Mouse (Mus musculus) stomach, embryonic 14.5 days (tissue): ENCODE data around the gene Mospd3. TPM values are rescaled to one million over a fixed set of nuclear protein-coding genes. Genes with fewer than 3 reads are reported as not detected.

Experiments used
- ATAC-seq: fragments of 200-750 bp; cut with Nextera tagmentation; 2 replicates; pipeline ENCODE4 v1.8.0; 2017; ENCODE audit warnings: low read depth, moderate TSS enrichment; ENCODE audit not compliant: insufficient number of reproducible peaks, insufficient read depth, low FRiP score
- H3K27ac ChIP-seq: fragments of 300-500 bp; sonication (generic); 2 replicates; pipeline ENCODE4 v1.5.1; 2014; ENCODE audit warnings: mild to moderate bottlenecking, low read length, moderate library complexity, mixed read lengths
- H3K27me3 ChIP-seq: fragments of 300-500 bp; sonication (generic); 2 replicates; pipeline ENCODE4 v1.6.1; 2014; ENCODE audit warnings: low read length, control low read depth, mixed read lengths; ENCODE audit not compliant: control insufficient read depth, insufficient read depth
- H3K36me3 ChIP-seq: fragments of 300-500 bp; sonication (generic); 2 replicates; pipeline ENCODE4 v1.6.1; 2014; ENCODE audit warnings: mild to moderate bottlenecking, control low read depth, low read length, moderate library complexity, mixed read lengths; ENCODE audit not compliant: control insufficient read depth, insufficient read depth
- H3K4me1 ChIP-seq: fragments of 300-500 bp; sonication (generic); 2 replicates; pipeline ENCODE4 v1.6.1; 2014; ENCODE audit warnings: low read length, control low read depth, mixed read lengths; ENCODE audit not compliant: control insufficient read depth, insufficient read depth
- H3K4me2 ChIP-seq: fragments of 300-500 bp; sonication (generic); replicated peaks from 2 replicates; pipeline ENCODE4 v1.6.1; 2014; ENCODE audit warnings: low read depth, low read length, control low read depth
- H3K4me3 ChIP-seq: fragments of 300-500 bp; sonication (generic); 2 replicates; pipeline ENCODE4 v1.5.1; 2014; ENCODE audit warnings: low read depth, low read length, control low read depth
- H3K9ac ChIP-seq: fragments of 300-500 bp; sonication (generic); replicated peaks from 2 replicates; pipeline ENCODE4 v1.6.1; 2014; ENCODE audit warnings: low read depth, mild to moderate bottlenecking, control low read depth, low read length, moderate library complexity, mixed read lengths
- H3K9me3 ChIP-seq: fragments of 300-500 bp; sonication (generic); 2 replicates; pipeline ENCODE4 v1.6.1; 2016; ENCODE audit warnings: low read depth, low read length, control low read depth; ENCODE audit not compliant: control insufficient read depth
- WGBS: fragments of 180-500 bp; shearing (Covaris S2); extraction: QIAGEN DNeasy Blood & Tissue Kit; methylation state at CpG from one replicate; pipeline ENCODE4 v1.1.7; 2014; 5-methylcytosine and 5-hydroxymethylcytosine counted together
- polyA plus RNA-seq: library from polyadenylated mRNA; unstranded; fragments of >200 nt; fragmentation: Nextera tagmentation; extraction: Ambion mirVana; gene quantifications from 2 replicates; pipeline ENCODE4 v1.2.1, GENCODE M21; 2014

Mospd3 gene
- polyA plus RNA-seq, 1 experiment from 2014 or later, result 34.2 TPM

GRCm38 (mm10) chr5:137611245-137611602 is 10.4 kb upstream of the Mospd3 start:
- peak overlapping the region; percentile 33; the same call in 1 of the 2 replicates for H3K9ac ChIP-seq
- peak; percentile 40; the same call in 1 of the 2 replicates for ATAC-seq
- peaks cover 39% of the 10 kb centered on the region for H3K4me1 ChIP-seq
- H3K4me3 ChIP-seq, result peak overlapping the region; percentile 30
- H3K9me3 ChIP-seq, result no peaks in the 10 kb centered on the region
- H3K27me3 ChIP-seq, result no peaks in the 10 kb centered on the region
- peaks cover 10% of the 10 kb centered on the region; the same call in 1 of the 2 replicates for H3K36me3 ChIP-seq
- H3K4me2 ChIP-seq, result peak overlapping the region; percentile 51
- 6% methylated on average over 6 of the region's 6 CpGs for WGBS
- peak overlapping the region; percentile 98 for H3K27ac ChIP-seq

GRCm38 (mm10) chr5:137610548-137611244 is 9.8 kb upstream of the Mospd3 start:
- Histone ChIP-seq H3K9ac (peak overlapping the region; percentile 33), H3K27me3 (no peaks in the 10 kb centered on the region), H3K4me3 (peak overlapping the region; percentile 30), H3K4me2 (peak overlapping the region; percentile 51), H3K27ac (peak overlapping the region; percentile 98), H3K36me3 (peaks cover 10% of the 10 kb centered on the region; the same call in 1 of the 2 replicates), H3K9me3 (no peaks in the 10 kb centered on the region), H3K4me1 (peaks cover 39% of the 10 kb centered on the region)
- 6% methylated on average over 12 of the region's 12 CpGs for WGBS
- no peak; the same call in 1 of the 2 replicates for ATAC-seq

- Histone ChIP-seq H3K27ac (peak overlapping the region; percentile 98; the same call in 1 of the 2 replicates), H3K4me3 (peak overlapping the region; percentile 30), H3K36me3 (peaks cover 10% of the 10 kb centered on the region; the same call in 1 of the 2 replicates), H3K9ac (peak overlapping the region; percentile 18; the same call in 1 of the 2 replicates), H3K4me2 (peak overlapping the region; percentile 51), H3K4me1 (peaks cover 39% of the 10 kb centered on the region), H3K27me3 (no peaks in the 10 kb centered on the region), H3K9me3 (no peaks in the 10 kb centered on the region)
- WGBS, result 55% methylated on average over 4 of the region's 4 CpGs
- ATAC-seq, result no peak
Observed at GRCm38 (mm10) chr5:137610056-137610455, 9.2 kb upstream of the Mospd3 start.

- Histone ChIP-seq H3K4me2 (peak overlapping the region; percentile 40; the same call in 1 of the 2 replicates), H3K4me1 (peaks cover 39% of the 10 kb centered on the region), H3K27me3 (no peaks in the 10 kb centered on the region), H3K27ac (no peak overlapping the region), H3K9me3 (no peaks in the 10 kb centered on the region), H3K36me3 (peaks cover 10% of the 10 kb centered on the region; the same call in 1 of the 2 replicates), H3K9ac (no peak overlapping the region), H3K4me3 (no peak overlapping the region)
- WGBS, result 61% methylated on average over 3 of the region's 3 CpGs
- no peak for ATAC-seq
Observed at GRCm38 (mm10) chr5:137609292-137609691, 8.4 kb upstream of the Mospd3 start.

- H3K9ac ChIP-seq, result 0 out of 2 replicates have a peak overlapping the region, but pooled peaks have one; percentile 3
- peak overlapping the region; percentile 40 for H3K4me2 ChIP-seq
- peak overlapping the region; percentile 16; the same call in 1 of the 2 replicates for H3K4me3 ChIP-seq
- no peaks in the 10 kb centered on the region for H3K27me3 ChIP-seq
- WGBS, result 18% methylated on average over 23 of the region's 23 CpGs
- no peaks in the 10 kb centered on the region for H3K9me3 ChIP-seq
- no peak for ATAC-seq
- peaks cover 10% of the 10 kb centered on the region; the same call in 1 of the 2 replicates for H3K36me3 ChIP-seq
- peaks cover 39% of the 10 kb centered on the region for H3K4me1 ChIP-seq
- H3K27ac ChIP-seq, result no peak overlapping the region
Observed at GRCm38 (mm10) chr5:137608654-137609190, 7.9 kb upstream of the Mospd3 start.

- ATAC-seq, result no peak
- peaks cover 37% of the 10 kb centered on the region for H3K4me1 ChIP-seq
- H3K4me3 ChIP-seq, result peak overlapping the region; percentile 16; the same call in 1 of the 2 replicates
- H3K36me3 ChIP-seq, result peaks cover 10% of the 10 kb centered on the region; the same call in 1 of the 2 replicates
- H3K27ac ChIP-seq, result no peak overlapping the region
- H3K9ac ChIP-seq, result 0 out of 2 replicates have a peak overlapping the region, but pooled peaks have one; percentile 3
- peak overlapping the region; percentile 40 for H3K4me2 ChIP-seq
- H3K27me3 ChIP-seq, result no peaks in the 10 kb centered on the region
- no peaks in the 10 kb centered on the region for H3K9me3 ChIP-seq
- 22% methylated on average over 26 of the region's 26 CpGs for WGBS
Observed at GRCm38 (mm10) chr5:137607860-137608653, 7.2 kb upstream of the Mospd3 start.

GRCm38 (mm10) chr5:137601365-137601729 is 489 bp upstream of the Mospd3 start:
- Histone ChIP-seq H3K27ac (peak overlapping the region; percentile 58; the same call in 1 of the 2 replicates), H3K9me3 (no peaks in the 10 kb centered on the region), H3K4me1 (peaks cover 16% of the 10 kb centered on the region), H3K9ac (peak overlapping the region; percentile 73; the same call in 1 of the 2 replicates), H3K4me3 (peak overlapping the region; percentile 64), H3K36me3 (peaks cover 2% of the 10 kb centered on the region; the same call in 1 of the 2 replicates), H3K27me3 (no peaks in the 10 kb centered on the region), H3K4me2 (peak overlapping the region; percentile 66)
- no peak for ATAC-seq
- WGBS, result under 1% methylated on average over 22 of the region's 22 CpGs

- no peaks in the 10 kb centered on the region for H3K9me3 ChIP-seq
- 0 out of 2 replicates have a peak, but pooled peaks cover 2% of the 10 kb centered on the region for H3K36me3 ChIP-seq
- H3K4me2 ChIP-seq, result peak overlapping the region; percentile 81
- peak overlapping the region; percentile 64 for H3K4me3 ChIP-seq
- H3K27ac ChIP-seq, result 0 out of 2 replicates have a peak overlapping the region, but pooled peaks have one; percentile 18
- peaks cover 16% of the 10 kb centered on the region for H3K4me1 ChIP-seq
- no peak; the same call in 1 of the 2 replicates for ATAC-seq
- H3K9ac ChIP-seq, result peak overlapping the region; percentile 73
- H3K27me3 ChIP-seq, result no peaks in the 10 kb centered on the region
- 2% methylated on average over 19 of the region's 19 CpGs for WGBS
Observed at GRCm38 (mm10) chr5:137600281-137600618, 608 bp downstream of the Mospd3 start.
